Mouse (Mus musculus) testis, adult 2 months (tissue): Measurements from ENCODE around the gene Tnip1.

ENCODE experiments used
- CTCF ChIP-seq: fragments of 200-500 bp; IDR thresholded peaks from 2 replicates; pipeline ENCODE4 v1.5.1; 2012; ENCODE audit warnings: low read depth, mild to moderate bottlenecking, inconsistent platforms, low read length, moderate library complexity; ENCODE audit not compliant: control insufficient read depth, insufficient read depth, insufficient replicate concordance
- POLR2A ChIP-seq: fragments of 200-500 bp; IDR thresholded peaks from 2 replicates; pipeline ENCODE4 v1.6.1; 2012; ENCODE audit warnings: low read depth, mild to moderate bottlenecking, inconsistent platforms, low read length, moderate library complexity; ENCODE audit not compliant: control insufficient read depth

DNA sequence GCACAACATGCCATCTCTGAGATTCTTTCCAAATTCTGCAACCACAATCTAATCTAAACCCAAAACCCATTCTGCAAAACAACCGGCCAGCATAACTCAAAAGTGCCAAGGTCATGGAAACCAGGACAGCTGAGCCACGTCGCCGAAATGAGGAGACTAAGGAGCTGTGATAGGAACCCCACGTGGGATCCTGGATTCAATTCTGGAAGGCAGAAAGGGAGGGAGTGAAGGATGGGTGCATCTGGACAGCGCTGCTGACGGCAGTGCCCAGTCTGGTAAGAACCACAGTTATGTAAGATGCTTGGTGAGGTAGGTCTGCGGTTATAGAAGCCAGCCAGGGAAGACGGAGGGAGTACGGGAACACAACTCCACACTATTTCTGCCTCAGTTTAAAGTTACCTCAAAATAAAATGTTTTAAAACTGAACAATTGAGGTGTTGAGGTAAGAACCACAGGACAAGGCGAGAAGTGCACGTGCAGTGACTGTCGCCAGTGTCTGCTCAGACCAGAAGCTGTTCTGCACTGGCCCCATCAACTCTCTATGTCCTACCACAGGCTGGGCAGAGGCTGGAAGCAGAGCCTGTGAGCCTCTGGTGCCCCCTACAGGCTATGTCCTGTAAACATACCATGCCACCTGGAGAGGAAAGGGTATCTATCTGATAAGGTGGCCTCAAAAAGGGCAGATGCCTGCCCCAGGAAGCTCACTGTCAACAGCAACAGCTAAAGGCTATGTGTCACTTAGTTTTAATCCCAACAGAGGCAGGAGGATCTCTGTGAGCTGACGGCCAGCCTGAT is 35.2 kb downstream of the Tnip1 start:
- TF ChIP-seq CTCF = peak; percentile 73
- no peak for TF ChIP-seq POLR2A
